Mouse (Mus musculus): ENCODE results near the gene Olfr350.

The Olfr350 gene

GRCm38 (mm10) chr2:36846010-36846409 is at the start of gene Olfr350:
Gene Olfr350, plus strand, starts transcription at chr2:36846310.
- DNase-seq (ENCODE audit: low read depth, low spot score) = no peak

- DNase-seq (ENCODE audit: low read depth, low spot score) = no peak
These were observed 29.2 kb upstream of the Olfr350 start, which contains the start of gene Olfr3 for GRCm38 (mm10) chr2:36816932-36817331. Gene Olfr3, minus strand, starts transcription at chr2:36817032.

- no peak for DNase-seq (ENCODE audit: low read depth, low spot score)
These were observed 16.4 kb downstream of the Olfr350 start, which contains the start of gene Olfr351 for GRCm38 (mm10) chr2:36862560-36862959. Gene Olfr351, minus strand, starts transcription at chr2:36862660.

- no peak for DNase-seq (ENCODE audit: low read depth, low spot score)
These were observed 22.1 kb downstream of the Olfr350 start, which contains the start of gene Olfr352 for GRCm38 (mm10) chr2:36868160-36868559. Gene Olfr352, plus strand, starts transcription at chr2:36868460.

GRCm38 (mm10) chr2:36892836-36893235 is 46.7 kb downstream of the Olfr350 start, which contains the start of gene Olfr353:
Gene Olfr353, minus strand, starts transcription at chr2:36892936.
- no peak for DNase-seq (ENCODE audit: low read depth, low spot score)

- no peak for DNase-seq (ENCODE audit: low read depth, low spot score)
These were observed 51.0 kb downstream of the Olfr350 start for GRCm38 (mm10) chr2:36897114-36897513.
